Mouse (Mus musculus): ENCODE data around the gene Prlr.

Prlr gene

GRCm38 (mm10) chr15:10235977-10236376 lies 58.9 kb downstream of the Prlr start:
- no peak for DNase-seq (ENCODE audit: low spot score)

DNA sequence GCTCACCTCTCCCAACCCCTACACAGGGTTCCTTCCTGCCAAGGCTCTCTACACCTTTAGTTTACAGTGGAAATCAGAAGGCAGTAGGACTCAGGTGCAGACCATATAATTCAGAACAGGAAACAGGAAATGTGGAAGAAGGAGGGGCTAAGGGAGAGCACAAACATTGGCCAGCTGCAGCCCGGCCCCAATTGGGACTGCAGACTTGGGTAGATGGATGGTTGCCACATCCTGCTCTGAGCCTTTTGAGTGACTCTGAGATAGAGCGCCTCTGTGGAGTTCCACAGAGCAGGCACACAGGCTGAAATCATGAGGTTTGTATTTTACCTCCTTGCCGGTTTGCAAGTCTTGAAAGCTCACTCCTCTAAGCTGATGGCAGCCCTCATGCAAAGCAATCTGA lies 59.8 kb downstream of the Prlr start:
- DNase-seq (ENCODE audit: low spot score) = no peak

- DNase-seq (ENCODE audit: low spot score) = no peak
These were observed 61.4 kb downstream of the Prlr start for GRCm38 (mm10) chr15:10238454-10238853.

DNA sequence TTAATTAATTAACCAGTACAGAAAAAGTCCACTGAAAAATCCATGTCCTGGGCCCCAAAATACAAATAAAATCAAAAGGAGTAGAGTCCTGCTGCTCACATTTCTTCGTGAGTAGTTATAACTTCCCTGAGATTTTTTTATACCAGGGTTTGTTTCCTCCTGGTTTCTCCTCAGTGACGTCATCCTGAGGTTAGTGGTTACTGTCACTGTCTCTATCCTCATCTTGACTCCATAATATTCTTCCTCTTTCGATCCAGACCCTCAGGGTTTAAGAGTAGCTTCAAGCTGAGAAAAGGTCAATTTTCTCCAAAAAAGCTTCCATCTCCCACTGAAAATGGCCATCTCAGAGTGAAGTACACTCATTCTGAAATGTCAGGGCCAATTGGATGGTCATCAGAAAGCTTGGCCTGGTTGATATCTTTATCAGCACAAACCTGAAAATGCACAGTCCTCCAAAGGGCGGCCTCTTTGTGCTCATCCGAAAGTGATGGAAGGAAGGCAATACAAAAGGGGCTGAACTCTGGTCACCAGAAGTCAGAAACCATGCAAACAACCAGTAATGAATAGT lies 63.3 kb downstream of the Prlr start:
- no peak for DNase-seq (ENCODE audit: low spot score)

- DNase-seq (ENCODE audit: low spot score) = no peak
These were observed 65.2 kb downstream of the Prlr start for GRCm38 (mm10) chr15:10242250-10242649.

GRCm38 (mm10) chr15:10249285-10249684 lies 72.2 kb downstream of the Prlr start:
- DNase-seq (ENCODE audit: low spot score) = no peak

DNA sequence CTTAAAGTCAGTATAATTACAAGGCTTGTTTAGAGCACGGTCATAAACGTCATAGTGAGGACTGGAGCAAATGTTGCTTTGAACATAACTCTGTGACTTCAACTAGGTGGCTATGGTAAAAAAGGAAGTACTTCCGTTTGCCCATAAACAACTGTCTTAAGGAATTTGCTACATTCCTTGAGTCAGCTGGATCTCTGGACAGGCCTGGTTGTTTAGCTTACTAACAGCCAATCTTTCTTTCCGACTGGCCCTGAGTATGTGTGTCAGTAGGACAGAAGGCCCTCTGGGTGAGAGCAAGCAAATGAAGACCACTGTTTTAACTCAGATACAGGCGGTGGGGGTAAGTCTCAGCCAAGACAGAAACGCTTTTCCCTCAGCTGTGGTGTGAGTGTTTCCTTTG lies 73.7 kb downstream of the Prlr start:
- DNase-seq (ENCODE audit: low spot score) = no peak

- DNase-seq (ENCODE audit: low spot score) = no peak
These were observed 75.5 kb downstream of the Prlr start for GRCm38 (mm10) chr15:10252526-10252925.

- no peak for DNase-seq (ENCODE audit: low spot score)
These were observed 85.2 kb downstream of the Prlr start for GRCm38 (mm10) chr15:10262219-10262618.

- DNase-seq (ENCODE audit: low spot score) = no peak
These were observed 85.6 kb downstream of the Prlr start for GRCm38 (mm10) chr15:10262641-10263040.

DNA sequence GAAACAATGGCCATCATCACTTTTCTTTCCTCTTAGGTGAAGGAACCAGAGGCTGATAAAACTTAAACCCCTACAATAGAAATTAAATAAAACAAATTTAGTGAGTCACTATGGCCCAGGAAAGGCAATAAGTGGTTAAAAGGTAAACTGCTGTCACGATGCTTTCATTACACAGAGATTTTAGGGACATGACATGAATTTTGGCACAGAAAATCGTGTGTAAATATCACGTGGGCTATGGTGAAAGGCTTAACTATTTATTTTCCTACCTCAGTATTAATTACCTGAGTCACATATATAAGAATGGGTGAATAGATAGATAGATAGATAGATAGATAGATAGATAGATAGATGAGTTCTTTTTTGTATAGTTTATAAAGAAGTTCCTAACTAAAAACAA lies 86.4 kb downstream of the Prlr start:
- DNase-seq (ENCODE audit: low spot score) = no peak

GRCm38 (mm10) chr15:10264885-10265284 lies 87.8 kb downstream of the Prlr start:
- DNase-seq (ENCODE audit: low spot score) = no peak

GRCm38 (mm10) chr15:10267251-10267650 lies 90.2 kb downstream of the Prlr start:
- DNase-seq (ENCODE audit: low spot score) = no peak

DNA sequence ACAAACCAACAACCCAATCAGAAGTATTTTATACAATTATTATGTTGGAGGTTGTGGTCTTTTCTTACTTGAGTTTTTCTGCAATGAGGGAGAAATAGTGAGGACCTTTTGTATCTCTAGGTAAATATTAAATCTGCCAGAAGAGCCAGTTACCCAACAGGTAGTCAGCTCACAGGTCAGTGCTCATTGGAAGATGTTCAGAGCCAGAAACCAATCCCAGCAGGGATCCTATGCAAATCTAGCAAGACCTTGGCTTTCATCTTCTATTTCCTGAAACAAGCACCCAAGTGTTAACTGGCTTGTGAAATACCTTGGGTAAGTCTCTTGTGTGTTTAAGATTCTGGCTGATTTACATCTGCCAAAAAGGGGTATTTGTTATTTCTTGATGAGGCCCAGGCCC lies 99.3 kb downstream of the Prlr start:
- DNase-seq (ENCODE audit: low spot score) = no peak

- DNase-seq (ENCODE audit: low spot score) = no peak
These were observed 100.4 kb downstream of the Prlr start for GRCm38 (mm10) chr15:10277461-10277860.

GRCm38 (mm10) chr15:10281546-10281945 lies 104.5 kb downstream of the Prlr start:
- DNase-seq (ENCODE audit: low spot score) = no peak

DNA sequence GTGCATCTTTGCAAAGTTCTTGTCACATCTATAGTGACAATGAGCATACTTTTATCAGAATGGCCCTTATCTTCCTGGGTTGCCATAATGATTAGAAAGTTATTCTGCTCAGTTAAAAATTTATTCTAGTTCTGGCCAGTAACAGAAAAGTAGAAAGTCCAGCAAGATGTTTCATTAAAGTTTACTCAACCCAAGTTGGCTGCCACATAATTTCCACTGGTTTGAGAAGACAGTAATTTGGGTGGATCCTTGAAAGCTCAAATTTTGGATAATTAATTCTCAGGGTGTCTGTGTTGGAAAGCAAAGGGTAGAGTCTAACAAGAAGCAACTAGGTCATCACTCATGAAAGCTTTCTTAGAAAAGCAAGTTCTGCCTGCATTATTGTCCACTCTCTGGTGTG lies 106.6 kb downstream of the Prlr start:
- DNase-seq (ENCODE audit: low spot score) = no peak

- no peak for DNase-seq (ENCODE audit: low spot score)
These were observed 119.5 kb downstream of the Prlr start for GRCm38 (mm10) chr15:10296570-10296969.

DNA sequence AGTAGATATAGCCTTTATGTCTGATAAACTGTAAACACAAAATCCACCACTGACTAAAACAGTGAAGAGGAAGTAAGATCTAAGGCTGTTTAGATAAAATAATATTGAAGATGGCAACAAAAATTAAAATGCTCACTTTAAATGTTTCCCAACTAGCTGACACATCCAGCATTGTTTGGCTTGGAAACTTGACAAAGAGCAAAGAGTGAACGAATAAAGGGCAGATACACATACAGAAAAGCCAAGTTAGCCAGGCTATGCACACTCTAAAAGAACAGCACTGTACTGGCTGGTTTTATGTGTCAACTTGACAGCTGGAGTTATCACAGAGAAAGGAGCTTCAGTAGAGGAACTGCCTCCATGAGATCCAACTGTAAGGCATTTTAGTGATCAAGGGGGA lies 121.0 kb downstream of the Prlr start:
- DNase-seq (ENCODE audit: low spot score) = no peak

- DNase-seq (ENCODE audit: low spot score) = no peak
These were observed 122.4 kb downstream of the Prlr start for GRCm38 (mm10) chr15:10299467-10299866.

GRCm38 (mm10) chr15:10306461-10306860 lies 129.4 kb downstream of the Prlr start:
- no peak for DNase-seq (ENCODE audit: low spot score)

DNA sequence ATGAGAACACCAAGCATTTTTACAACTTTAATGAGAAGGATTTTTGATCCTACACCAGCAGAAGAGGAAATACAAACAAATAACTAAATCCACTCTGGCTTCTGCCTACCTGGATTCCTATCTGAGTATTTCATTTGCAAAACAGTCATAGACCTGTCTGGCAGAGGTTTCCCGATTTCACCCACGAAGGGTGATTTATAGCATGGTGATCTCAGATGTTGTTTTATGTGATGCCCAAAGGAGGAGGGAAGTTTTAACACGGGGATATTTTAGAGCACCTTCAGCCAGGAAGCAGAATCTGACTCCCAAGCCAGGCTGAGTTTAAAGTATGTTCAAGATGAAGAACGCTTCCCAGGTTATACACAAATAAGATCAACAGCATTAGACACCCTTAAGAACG lies 134.8 kb downstream of the Prlr start:
- DNase-seq (ENCODE audit: low spot score) = no peak

GRCm38 (mm10) chr15:10313522-10314455 lies 136.8 kb downstream of the Prlr start:
- peak; percentile 1 for DNase-seq (ENCODE audit: low spot score)

DNA sequence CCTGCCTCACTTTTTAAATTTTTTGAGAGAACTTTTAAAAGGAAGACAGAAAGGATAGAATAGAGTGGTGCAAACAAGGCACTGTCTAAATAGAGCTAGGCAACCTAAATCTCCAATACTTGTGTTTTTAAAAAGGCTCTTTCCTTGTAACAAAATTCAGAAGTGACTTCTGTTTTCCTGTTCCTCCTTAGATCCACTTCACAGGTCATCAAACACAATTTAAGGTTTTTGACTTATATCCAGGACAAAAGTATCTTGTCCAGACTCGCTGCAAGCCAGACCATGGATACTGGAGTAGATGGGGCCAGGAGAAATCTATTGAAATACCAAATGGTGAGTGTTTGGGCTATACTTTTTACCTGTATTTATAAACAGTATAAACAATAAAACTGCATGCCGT lies 148.0 kb downstream of the Prlr start, which contains the start of gene Gm21973:
Gene Gm21973 (plus strand): TSS at position 301 of the 400 bp plus-strand sequence.
- DNase-seq (ENCODE audit: low spot score) = no peak

Data from spleen, adult 12 weeks (tissue).